Mouse (Mus musculus): Measurements from ENCODE around the gene Plekhh2. TPM values are rescaled to one million over a fixed set of nuclear protein-coding genes. Genes with fewer than 3 reads are reported as not detected.

Gene Plekhh2
- total RNA-seq, 4 experiments from 2014 or later = 0.73 to 1.3 (median 0.96) TPM

Other genes with a start within 250 kb of the Plekhh2 start
- 1 to 10 TPM; 4.4 to 6.3 (median 5.6) TPM for gene Thada, start 45.7 kb upstream of the Plekhh2 start, total RNA-seq (2022)
- gene Dync2li1, start 114.6 kb downstream of the Plekhh2 start, total RNA-seq (2022) = 1 to 10 TPM; 2.0 to 2.6 (median 2.3) TPM
- under 1 TPM in 1 of 4 experiments, not detected in 3; 0.08 TPM for gene Abcg8, start 164.4 kb downstream of the Plekhh2 start, total RNA-seq (2022)
- gene Abcg5, start 171.1 kb downstream of the Plekhh2 start, total RNA-seq (2022) = not detected

Data from gastrocnemius, adult 8-10 months (tissue).